Mouse (Mus musculus): ENCODE measurements around the gene Ccdc12. TPM values are rescaled to one million over a fixed set of nuclear protein-coding genes. Genes with fewer than 3 reads are reported as not detected.

The Ccdc12 gene
- polyA plus RNA-seq, 1 experiment = 124 TPM

DNA sequence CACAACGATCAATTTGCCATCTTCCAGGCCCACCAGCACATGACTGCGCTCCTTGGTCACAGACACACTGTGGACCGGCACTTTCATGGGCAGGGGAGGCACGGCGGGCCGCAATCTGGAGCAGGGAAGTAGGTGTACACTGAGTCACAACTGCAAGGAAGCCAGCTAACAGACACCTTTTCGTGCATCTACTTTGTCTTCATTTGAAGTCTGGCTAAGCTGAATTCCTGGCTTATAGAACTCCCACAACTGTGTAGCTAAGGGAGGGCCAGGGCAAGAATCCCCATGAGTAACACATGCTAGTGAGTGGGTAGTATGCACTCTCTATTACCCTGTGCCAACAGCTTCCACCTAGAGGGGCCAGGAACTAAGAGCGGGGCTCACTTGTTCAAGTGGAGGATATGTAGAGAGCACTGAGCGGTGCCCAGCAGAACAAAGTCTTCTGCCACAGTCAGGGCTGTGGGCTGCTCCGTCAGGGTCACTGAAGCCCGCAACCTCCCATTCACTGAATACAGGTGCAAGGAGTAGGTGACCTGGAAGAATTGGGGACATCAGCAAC, 30.9 kb upstream of the Ccdc12 start:
- H3K4me3 ChIP-seq (replicated peaks; ENCODE audit: extremely low read depth, low read depth, low read length) = no peak overlapping the region
- WGBS = 78% methylated on average over 11 of the region's 11 CpGs
- TF ChIP-seq CTCF (IDR thresholded peaks at IDR 0.05; ENCODE audit: insufficient read depth, low read length) = no peak

DNA sequence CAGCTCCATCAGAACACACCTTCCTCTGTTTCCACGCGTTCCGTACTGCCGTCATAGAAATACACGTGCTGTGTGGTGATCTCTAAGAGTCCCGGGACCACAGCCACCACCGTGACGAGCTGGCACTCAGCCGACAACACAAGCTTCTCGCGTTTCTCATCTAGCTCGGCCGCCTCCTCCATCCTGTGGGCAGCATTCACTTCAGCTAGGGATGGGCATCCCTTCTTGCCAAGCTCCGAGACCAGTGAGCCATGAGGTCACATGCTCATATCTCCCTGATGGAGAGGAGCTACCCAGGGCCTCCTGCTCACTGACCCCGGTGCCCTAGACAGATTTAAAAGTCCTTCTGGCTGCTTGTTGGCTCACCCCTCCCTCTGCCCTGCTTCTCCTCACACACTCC, 26.1 kb upstream of the Ccdc12 start:
- DNase-seq = no peak
- no peak for TF ChIP-seq CTCF (IDR thresholded peaks at IDR 0.05; ENCODE audit: insufficient read depth, low read length)
- TF ChIP-seq POLR2A (IDR thresholded peaks at IDR 0.05; ENCODE audit: borderline replicate concordance, extremely low read depth, low read depth, low read length) = no peak
- Histone ChIP-seq H3K4me1 (ENCODE audit: control insufficient read depth, insufficient read depth, low read length) (peaks cover 2% of the 10 kb centered on the region), H3K4me3 (replicated peaks; ENCODE audit: extremely low read depth, low read depth, low read length) (no peak overlapping the region)
- WGBS = 86% methylated on average over 15 of the region's 15 CpGs

More for the DNA sequence above, 30.9 kb upstream of the Ccdc12 start:
- H3K4me1 ChIP-seq (ENCODE audit: control insufficient read depth, insufficient read depth, low read length) = peaks cover 4% of the 10 kb centered on the region
- no peak for DNase-seq

DNA sequence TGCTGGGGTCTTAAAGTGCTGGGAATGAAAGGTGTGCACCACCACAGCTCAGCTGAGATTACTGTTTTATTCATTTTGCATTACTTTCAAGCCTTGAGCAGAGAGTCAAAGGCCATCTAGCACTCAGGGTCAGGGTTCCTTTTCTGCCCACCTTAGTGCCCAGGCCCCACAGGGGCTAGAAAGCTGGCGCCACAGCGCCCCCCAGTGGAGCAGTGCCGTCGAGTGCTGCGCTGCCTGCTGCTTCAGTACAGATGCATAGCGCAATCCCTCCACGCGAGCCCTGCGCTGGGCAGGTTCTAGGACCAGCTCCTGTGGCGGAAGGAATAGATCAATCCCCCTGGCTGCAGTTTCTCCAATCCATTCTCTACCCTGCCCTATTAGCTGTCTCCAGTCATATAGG, 25.1 kb upstream of the Ccdc12 start:
- Histone ChIP-seq H3K4me1 (ENCODE audit: control insufficient read depth, insufficient read depth, low read length) (no peaks in the 10 kb centered on the region), H3K4me3 (replicated peaks; ENCODE audit: extremely low read depth, low read depth, low read length) (no peak overlapping the region)
- DNase-seq = peak; percentile 34
- WGBS = 55% methylated on average over 10 of the region's 10 CpGs
- no peak for TF ChIP-seq POLR2A (IDR thresholded peaks at IDR 0.05; ENCODE audit: borderline replicate concordance, extremely low read depth, low read depth, low read length)
- peak; percentile 59 for TF ChIP-seq CTCF (IDR thresholded peaks at IDR 0.05; ENCODE audit: insufficient read depth, low read length)

DNA sequence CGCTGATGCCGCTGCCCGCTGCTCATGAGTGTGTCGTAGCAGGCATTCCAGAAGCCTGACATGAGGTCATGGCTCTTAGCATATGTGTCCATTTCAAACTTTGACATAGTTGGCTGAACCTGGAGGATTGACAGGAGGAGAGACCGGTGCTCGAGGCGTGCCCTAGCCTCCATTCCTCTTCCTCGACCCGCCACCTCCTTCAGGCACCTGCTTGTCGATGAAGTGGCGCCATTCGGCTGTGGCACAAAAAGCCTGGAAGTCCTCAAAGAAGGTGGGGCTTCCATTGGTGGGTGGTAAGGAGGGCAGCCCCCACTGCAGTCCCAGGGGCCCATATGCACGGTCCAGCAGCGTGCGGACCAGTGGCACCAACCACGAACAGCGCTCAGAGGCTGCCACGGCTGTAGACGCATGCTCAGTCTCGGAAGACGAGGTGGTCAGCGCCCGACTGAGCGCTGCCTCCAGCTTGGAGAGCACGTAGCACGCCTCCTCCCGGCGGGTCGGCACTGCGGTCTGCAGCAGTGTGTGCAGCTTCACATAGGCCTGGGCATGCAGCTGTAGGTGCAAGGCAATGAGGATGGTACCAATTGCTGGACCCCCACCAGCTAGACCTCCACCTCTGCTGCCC, 24.5 kb upstream of the Ccdc12 start:
- no peak overlapping the region for H3K4me3 ChIP-seq (replicated peaks; ENCODE audit: extremely low read depth, low read depth, low read length)

DNA sequence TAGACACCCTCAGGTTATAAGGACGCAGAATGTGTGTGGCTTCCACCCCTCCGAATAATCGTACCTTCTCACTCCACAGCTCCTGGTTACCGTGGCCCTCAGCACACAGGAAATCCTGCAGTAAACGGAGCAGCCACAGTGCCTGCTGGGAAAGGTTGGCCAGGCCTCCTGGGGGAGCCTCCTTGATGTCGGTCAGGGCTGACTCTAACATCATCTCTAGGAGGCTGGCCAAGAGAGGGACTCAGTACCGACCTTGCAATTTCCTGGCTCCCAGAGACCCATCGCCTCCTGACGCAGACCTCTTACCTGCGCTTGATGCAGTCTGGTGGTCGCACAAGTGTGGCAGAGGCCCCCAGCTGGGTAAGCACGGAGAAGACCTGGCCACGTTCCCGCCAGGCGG, 23.6 kb upstream of the Ccdc12 start:
- Histone ChIP-seq H3K4me3 (replicated peaks; ENCODE audit: extremely low read depth, low read depth, low read length) (no peak overlapping the region), H3K4me1 (ENCODE audit: control insufficient read depth, insufficient read depth, low read length) (no peaks in the 10 kb centered on the region)
- 81% methylated on average over 15 of the region's 15 CpGs for WGBS
- TF ChIP-seq POLR2A (IDR thresholded peaks at IDR 0.05; ENCODE audit: borderline replicate concordance, extremely low read depth, low read depth, low read length) (no peak), CTCF (IDR thresholded peaks at IDR 0.05; ENCODE audit: insufficient read depth, low read length) (no peak)
- no peak for DNase-seq

More for the DNA sequence above, 24.5 kb upstream of the Ccdc12 start:
- TF ChIP-seq CTCF (IDR thresholded peaks at IDR 0.05; ENCODE audit: insufficient read depth, low read length) (no peak), POLR2A (IDR thresholded peaks at IDR 0.05; ENCODE audit: borderline replicate concordance, extremely low read depth, low read depth, low read length) (no peak)
- WGBS = 65% methylated on average over 30 of the region's 30 CpGs
- DNase-seq = no peak
- no peaks in the 10 kb centered on the region for H3K4me1 ChIP-seq (ENCODE audit: control insufficient read depth, insufficient read depth, low read length)

DNA sequence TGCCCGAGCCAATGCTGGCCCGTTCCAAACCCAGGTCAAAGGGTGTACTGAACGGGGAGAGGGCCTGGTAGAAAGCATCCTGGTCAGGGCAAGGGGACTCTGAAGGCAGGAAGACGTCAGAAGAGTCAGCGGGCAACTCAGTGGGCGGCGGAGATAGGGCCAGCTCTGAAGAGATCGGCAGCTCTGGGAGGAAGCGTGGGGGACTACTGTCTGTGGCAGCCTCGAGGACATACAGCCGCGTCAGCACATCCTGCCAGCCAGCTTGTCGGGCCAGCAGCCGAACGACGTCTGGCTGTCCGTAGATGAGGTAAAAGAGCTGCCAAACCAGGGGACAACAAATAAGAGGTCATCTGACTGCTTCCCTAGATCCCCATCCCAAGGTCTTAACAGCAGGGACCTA, 22.4 kb upstream of the Ccdc12 start:
- TF ChIP-seq POLR2A (IDR thresholded peaks at IDR 0.05; ENCODE audit: borderline replicate concordance, extremely low read depth, low read depth, low read length) (no peak), CTCF (IDR thresholded peaks at IDR 0.05; ENCODE audit: insufficient read depth, low read length) (no peak)
- no peak overlapping the region for H3K4me3 ChIP-seq (replicated peaks; ENCODE audit: extremely low read depth, low read depth, low read length)
- no peaks in the 10 kb centered on the region for H3K4me1 ChIP-seq (ENCODE audit: control insufficient read depth, insufficient read depth, low read length)
- no peak for DNase-seq
- WGBS = 81% methylated on average over 17 of the region's 17 CpGs

DNA sequence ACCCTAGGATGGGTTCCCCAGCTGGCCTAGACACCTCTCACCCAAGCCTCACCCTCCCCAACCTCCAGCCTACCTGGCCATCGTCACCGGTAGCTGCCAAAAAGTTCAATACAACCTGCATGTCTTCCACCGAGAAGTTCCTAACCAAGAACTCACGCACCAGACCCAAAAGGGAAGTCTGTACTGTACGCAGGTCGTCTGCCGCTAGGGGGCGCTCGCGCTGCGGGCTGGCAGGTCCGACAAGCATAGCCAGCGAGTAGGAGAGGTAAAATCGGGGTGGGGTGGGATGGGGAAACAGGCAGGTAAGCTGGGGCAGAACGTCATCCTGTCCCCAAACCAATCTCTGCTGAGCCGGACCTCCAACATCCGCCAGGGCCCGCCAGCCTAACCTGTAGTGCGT, 21.1 kb upstream of the Ccdc12 start:
- DNase-seq = peak; percentile 89

DNA sequence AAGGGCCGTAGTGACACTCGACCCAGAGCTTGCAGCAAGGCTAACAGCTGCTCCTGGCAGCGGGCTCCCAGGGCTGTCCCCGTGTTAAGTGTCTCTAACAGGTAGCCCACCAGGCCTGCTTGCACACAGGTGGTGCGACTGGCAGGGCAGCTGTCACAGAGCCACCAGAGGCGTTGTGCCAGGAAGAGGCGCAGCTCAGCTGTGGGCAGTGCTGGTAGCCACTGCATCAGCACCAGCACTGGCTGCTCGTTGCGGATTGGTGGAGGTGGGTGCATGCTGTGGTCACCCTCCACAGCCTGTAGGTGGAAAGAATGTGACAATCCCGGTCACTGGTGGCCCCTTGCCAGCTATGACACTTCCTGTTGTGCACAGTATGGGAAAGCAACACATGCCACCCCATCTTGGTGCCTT, 17.7 kb upstream of the Ccdc12 start:
- no peak for DNase-seq
- H3K4me3 ChIP-seq (replicated peaks; ENCODE audit: extremely low read depth, low read depth, low read length) = no peak overlapping the region
- TF ChIP-seq CTCF (IDR thresholded peaks at IDR 0.05; ENCODE audit: insufficient read depth, low read length) (no peak), POLR2A (IDR thresholded peaks at IDR 0.05; ENCODE audit: borderline replicate concordance, extremely low read depth, low read depth, low read length) (no peak)
- no peaks in the 10 kb centered on the region for H3K4me1 ChIP-seq (ENCODE audit: control insufficient read depth, insufficient read depth, low read length)
- WGBS = 71% methylated on average over 10 of the region's 10 CpGs

More for the DNA sequence above, 21.1 kb upstream of the Ccdc12 start:
- TF ChIP-seq CTCF (IDR thresholded peaks at IDR 0.05; ENCODE audit: insufficient read depth, low read length) = peak; percentile 81
- TF ChIP-seq POLR2A (IDR thresholded peaks at IDR 0.05; ENCODE audit: borderline replicate concordance, extremely low read depth, low read depth, low read length) = no peak
- WGBS = 11% methylated on average over 19 of the region's 19 CpGs
- Histone ChIP-seq H3K4me1 (ENCODE audit: control insufficient read depth, insufficient read depth, low read length) (no peaks in the 10 kb centered on the region), H3K4me3 (replicated peaks; ENCODE audit: extremely low read depth, low read depth, low read length) (no peak overlapping the region)

DNA sequence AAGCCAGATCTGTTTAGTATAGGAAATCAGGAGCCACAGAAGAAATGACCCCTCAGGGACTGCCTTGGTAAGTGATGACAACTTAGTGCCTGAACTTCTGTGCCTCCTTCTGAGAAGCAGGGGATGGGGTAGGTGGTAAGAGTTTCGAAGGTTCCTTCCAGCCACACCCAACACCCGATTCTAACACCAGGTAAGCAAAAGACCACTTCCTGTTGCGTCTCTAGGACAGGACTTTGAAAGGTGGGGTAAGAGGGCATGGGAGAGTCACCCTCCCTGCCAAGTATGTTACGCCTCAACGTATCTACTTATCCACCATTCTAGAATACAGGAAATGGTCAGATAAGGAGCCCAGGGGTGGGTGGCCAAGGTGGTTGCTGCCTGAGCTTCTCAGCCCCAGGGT, 15.3 kb upstream of the Ccdc12 start:
- WGBS = 76% methylated on average over 5 of the region's 5 CpGs
- peaks cover 6% of the 10 kb centered on the region for H3K4me1 ChIP-seq (ENCODE audit: control insufficient read depth, insufficient read depth, low read length)
- no peak overlapping the region for H3K4me3 ChIP-seq (replicated peaks; ENCODE audit: extremely low read depth, low read depth, low read length)
- DNase-seq = no peak
- TF ChIP-seq POLR2A (IDR thresholded peaks at IDR 0.05; ENCODE audit: borderline replicate concordance, extremely low read depth, low read depth, low read length) (no peak), CTCF (IDR thresholded peaks at IDR 0.05; ENCODE audit: insufficient read depth, low read length) (no peak)

DNA sequence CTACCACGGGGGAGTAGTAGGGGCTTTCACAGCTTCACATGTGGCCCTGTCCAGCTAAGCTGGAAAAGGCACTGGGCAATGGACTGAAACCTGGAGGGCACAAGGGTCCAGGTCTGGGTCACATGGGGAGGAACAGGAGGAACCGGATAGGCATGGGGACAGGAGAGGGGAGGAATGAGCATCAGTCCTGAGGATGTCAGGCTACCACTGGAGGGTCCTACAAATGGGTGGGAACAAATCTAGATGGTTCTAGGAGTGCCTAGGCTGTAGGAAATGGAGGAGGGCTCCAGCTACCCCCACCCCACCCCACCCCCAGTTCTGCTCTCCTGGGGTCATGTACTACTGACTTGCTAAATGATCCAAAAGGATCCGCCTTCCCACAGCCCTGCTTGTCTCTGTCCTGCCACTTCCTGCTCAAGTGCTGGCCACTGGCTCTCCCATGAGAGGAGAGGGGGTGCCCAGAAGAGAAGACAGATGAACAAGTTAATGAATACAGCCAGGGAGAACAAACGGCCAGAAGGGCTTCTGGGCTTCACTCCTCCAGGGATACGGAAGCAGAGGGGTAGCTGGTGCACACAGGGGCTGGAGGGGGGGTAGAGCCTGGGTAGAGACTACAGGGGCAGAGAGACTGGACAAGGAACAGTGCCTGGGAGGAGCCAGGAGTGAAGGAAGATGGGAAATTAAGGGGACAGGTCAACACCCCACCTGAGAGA, 13.3 kb upstream of the Ccdc12 start:
- no peak for TF ChIP-seq POLR2A (IDR thresholded peaks at IDR 0.05; ENCODE audit: borderline replicate concordance, extremely low read depth, low read depth, low read length)
- TF ChIP-seq CTCF (IDR thresholded peaks at IDR 0.05; ENCODE audit: insufficient read depth, low read length) = no peak

More for the DNA sequence above, 13.3 kb upstream of the Ccdc12 start:
- Histone ChIP-seq H3K4me1 (ENCODE audit: control insufficient read depth, insufficient read depth, low read length) (peaks cover 6% of the 10 kb centered on the region), H3K4me3 (replicated peaks; ENCODE audit: extremely low read depth, low read depth, low read length) (no peak overlapping the region)
- no peak for DNase-seq
- 65% methylated on average over 5 of the region's 5 CpGs for WGBS

All from lung, adult 2 months (tissue).